Mouse (Mus musculus) gastrocnemius, adult 18-20 months (tissue): ENCODE data around the gene Glis3. TPM values are rescaled to one million over a fixed set of nuclear protein-coding genes. Genes with fewer than 3 reads are reported as not detected.

Experiments
- DNase-seq: peaks from one replicate; pipeline ENCODE4 v3.0.0; 2021; ENCODE audit warnings: low spot score
- long read RNA-seq, 2 experiments: library from polyadenylated mRNA; stranded (forward); transcript quantifications; one replicate each; pipeline ENCODE4 v2.0.0; 2021
- total RNA-seq, 2 experiments: library from RNA; stranded (reverse); gene quantifications; 2 replicates each; pipeline ENCODE4 v1.2.3; 2021

Glis3 gene
- under 1 TPM; 0.48 to 0.55 TPM for total RNA-seq
- long read RNA-seq, experiment 1, result 0 reads
- long read RNA-seq, experiment 2, result 0 reads

DNA sequence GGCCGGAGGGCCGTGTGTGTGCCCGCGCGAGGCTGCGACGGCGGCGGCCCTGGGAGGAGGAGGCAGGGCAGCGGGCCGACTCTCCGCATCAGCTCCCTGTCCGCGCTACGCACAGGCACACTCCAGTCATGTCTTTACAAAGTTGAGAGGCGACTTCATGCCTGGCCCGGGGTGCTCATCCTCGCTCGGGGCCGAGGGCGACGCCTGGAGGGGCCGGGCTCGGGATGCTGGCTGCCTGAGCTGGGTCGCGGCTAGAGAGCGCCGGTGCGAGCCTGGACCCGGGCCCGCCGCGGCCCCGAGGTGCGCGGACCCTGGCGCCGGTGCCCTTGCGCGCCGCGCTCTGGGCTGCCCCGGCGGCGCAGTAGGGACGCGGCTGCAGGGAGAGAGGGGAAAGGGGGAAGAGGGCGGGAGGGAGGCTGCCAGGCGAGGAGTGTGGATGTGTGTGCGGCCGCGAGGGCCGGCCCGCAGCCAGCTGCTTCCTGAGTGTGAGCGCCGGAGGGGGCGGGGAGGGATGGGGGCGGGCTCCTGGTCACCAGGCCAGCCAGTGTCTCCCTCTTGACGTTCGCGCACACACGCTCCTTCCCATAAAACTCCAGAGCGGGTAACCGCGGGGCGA, at the start of gene Glis3:
Glis3 (minus strand) TSS at position 302 of the 616 bp plus-strand sequence.
- DNase-seq, result peak; percentile 23

DNA sequence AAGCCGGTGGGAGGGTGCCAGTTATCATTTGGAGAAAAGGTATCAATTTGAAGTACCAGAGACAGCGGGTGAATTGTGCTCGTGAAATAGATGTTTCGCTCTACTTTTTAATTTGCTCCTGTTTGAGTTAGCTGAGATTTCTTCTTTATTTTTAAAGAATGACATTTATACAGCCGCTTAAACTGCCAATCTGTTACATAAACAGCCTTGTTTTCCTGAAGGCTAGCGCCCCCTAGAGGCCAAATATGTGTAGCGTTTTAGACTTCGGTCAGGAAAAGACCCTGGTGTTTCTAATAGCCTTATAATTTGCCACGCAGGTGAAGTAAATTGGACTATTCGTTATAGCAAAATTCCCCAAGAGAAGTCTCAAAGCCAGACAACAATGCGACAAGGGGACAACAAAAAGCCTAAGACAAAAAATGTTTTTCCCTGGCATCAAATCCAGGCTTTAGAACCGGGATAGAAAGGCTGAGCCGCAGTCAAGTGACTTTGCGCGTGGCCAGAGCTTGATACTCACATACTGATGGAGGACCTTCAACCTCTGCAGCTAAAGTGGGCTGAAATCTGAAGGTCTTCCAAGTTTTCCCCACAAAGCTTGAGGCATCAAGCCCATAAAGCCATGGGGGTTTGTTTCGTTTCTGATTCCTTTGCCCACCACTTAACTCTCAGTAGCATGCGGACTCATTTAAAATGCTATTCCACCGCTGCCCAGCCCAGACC, 46.4 kb upstream of the Glis3 start:
- peak; percentile 59 for DNase-seq

DNA sequence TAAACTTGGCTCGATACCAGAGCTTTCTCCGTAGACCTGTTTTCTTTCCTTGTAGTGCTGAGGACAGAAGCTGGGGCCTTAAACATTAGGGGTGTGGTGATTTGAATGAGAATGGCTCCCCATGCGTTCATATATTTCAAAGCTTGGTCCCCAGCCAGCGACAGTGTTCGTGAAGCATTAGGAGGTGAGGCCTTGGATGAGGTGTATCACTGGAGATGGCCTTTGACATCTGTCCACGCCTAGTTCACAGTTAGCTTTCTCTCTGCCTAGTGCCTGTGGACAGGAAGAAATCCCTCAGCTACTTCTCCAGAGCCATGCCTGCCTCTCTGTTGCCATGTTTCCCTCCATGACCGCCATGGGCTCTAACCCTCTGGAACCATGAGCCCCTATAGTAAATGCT, 44.8 kb upstream of the Glis3 start:
- DNase-seq, result no peak

DNA sequence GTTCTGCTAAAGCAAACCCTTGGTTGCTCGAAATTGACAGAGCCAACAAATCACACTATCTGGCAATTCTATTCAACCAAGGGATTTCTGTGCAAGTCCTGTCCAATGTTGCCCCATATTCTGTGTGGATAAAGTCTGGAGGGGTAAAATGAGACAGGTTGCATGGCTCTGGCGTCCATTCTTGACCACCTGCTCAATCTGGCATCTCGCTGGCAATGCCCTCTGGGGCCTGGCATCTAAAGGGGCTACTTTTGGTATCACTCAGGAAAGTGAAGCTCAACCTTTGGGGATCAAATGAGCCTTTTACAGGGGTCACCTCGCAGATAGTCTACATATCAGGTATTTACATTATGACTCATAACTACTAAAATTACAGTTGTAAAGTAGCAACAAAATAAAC, 42.7 kb upstream of the Glis3 start:
- no peak for DNase-seq

DNA sequence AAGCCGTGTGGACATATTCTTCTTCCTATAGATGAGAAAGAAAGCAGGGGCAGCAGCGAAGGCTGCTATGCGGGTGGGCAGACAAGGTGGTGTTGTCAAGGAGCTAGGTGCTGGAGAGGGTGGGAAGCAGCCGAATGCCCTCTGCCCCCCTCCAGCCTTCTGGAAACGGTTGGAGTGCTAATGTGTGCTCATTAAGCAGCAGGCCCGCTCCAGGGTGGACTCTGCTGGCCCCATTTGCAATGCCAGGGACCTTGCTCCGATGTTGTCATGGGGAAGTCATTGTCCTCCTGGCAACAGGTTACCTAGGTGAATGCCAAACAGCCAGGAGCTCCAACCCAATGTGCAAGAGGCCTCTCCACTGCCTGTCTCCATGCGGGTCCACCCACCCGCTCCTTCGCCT, 42.0 kb upstream of the Glis3 start:
- no peak for DNase-seq

DNA sequence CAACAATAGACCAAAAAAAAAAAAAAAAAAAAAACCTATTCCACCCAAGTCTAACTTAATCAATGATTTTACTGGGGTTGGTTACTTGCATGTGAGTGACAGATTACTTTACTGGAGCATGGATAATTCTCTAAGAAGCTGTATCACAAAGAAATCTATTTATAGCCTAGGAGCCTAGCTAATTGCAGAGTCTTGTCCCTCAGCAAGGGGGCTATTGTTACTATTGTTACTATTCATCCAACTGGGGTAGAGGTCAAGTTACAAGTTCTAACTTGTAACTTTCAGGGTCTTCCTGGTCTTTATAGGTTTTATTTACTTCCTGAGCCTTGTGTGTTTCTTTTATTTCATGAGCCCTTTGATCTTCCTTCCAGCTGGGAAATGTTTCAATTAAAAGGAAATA, 40.1 kb upstream of the Glis3 start:
- no peak for DNase-seq

DNA sequence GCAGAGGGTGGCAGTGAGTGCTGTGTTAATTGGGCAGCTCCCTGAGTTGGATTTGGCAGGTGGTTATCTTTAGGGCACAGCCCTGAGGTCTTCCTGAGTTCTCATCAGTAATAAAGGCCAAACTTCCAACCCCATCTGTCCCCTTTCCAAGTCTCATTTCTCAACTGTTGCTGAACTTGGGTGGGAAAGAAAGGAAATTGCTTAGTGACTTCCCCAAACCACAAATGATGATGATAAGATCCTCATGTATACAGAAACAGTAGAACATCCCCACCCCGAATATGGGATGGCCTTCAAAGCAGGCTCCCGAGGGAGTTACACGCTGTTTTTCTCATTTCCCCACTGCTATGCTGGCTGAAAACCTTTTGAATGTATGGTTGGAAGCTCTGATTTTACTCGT, 34.8 kb upstream of the Glis3 start:
- DNase-seq, result no peak

DNA sequence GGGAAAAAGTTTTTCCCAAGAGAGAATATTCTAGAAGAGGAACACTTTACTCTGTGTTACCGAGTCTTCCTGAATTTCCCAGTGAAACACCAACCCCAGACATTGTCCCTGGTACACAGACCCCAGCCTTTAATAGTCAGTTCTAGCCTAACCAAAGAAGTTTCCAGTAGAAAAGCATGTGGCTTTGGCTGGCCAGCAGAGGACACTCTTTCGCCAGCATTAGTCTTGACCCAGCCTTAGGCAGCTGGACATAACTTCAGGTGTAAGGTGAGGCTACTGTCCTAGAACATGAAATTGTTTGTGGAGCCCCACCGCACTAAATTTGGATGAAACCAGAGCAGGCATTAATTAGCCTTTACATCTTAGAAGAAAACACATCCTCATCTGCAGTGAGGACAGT, 17.8 kb upstream of the Glis3 start:
- DNase-seq, result no peak

DNA sequence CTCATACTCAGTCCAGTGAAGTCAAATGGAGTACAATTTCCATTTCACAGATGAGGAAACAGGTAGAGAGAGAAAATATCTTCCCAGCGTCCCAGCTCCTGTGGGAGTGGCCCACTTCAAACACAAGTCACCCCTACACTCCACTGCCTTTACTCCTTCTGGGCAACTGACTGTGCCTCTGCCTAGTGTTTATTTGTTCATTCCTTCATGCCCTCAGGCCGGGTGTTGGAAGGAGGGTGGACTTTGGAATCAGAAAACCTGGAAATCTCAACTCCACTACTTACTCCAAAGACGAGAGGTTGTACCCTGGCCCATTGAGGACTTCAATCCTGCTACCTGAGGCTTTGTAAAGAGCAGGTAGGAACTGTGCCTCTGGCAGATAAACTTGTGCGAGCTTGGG, 6.5 kb upstream of the Glis3 start:
- DNase-seq, result no peak

DNA sequence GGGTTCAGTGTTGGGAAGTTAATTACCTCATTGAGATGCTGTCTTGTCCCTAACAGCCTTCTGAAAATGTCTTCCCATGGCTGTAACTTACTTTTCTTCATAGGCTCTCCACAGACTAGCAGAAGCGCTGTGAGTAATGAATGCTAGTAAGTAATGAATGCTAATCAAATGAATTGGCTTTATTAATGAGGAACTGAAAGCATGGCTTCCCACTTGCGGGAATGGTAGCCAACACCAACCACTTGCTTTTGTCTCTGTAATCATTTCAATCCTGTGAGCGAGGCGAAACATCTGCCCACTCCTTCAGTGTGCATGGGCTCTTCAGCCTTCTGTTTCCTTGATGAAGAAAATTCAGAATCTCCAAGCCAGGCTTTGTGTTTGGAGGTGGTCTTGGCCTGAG, 5.6 kb upstream of the Glis3 start:
- no peak for DNase-seq

DNA sequence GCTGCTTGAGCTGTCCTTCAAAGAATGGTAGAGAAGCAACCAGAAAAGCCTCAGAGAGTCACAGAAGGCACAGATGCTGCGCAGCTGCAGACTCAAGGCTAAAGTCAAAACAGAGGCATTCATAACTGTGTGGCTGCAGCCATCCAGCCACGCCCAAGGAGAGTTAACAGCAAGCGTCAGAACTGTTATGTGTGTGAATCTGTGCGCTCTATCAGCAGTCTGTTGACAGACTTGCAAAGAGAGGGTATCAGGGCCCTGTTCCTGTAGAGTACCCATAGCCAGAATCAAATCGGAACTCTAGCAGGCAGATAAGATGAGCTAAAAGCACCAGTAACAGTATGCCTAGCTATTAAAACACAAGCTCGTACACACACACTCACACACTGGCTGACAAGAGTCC, 4.5 kb upstream of the Glis3 start:
- no peak for DNase-seq

DNA sequence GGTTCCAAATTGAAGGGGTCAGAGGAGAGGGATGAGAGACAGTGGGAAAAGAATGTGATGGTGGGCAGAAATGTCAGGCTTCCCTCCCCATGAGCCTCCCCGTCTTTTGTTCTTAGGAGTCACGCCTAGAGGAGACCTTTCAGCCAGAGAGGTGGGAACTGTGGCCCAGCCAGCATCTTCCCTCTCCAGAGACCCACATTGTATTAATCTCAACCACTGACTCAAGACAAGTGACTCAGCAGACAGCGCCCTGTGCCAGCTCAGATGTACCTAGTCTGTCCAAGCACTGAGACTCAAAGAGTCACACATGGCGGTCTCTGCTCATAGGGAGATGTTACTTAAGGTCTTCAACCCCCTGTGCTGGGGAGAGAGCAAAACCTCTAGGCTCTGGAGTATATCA, 3.5 kb upstream of the Glis3 start:
- no peak for DNase-seq

DNA sequence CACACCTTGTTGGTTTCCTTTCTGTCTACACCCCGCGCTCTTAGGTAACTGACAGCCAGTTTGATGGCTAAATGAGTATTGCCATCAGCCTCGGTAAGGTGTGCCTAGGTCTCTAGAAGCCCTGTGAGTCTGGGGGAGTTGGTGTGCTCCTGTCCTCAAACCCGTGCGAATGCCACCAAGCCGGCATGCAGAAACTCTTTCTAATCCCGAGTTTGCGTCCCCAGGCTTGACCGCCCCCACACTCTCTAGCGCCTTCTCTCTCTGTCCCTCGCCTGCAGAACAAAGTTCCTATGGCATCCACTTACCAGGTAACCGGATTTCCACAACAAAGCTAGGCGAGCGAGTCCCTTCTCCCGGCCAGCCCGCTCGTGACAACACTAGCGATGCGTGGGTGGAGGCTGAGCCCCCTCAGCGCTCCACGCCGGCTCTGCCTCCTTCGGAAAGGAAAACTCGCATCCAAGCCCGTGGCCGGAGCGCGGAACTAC, 544 bp downstream of the Glis3 start:
- peak; percentile 2 for DNase-seq

DNA sequence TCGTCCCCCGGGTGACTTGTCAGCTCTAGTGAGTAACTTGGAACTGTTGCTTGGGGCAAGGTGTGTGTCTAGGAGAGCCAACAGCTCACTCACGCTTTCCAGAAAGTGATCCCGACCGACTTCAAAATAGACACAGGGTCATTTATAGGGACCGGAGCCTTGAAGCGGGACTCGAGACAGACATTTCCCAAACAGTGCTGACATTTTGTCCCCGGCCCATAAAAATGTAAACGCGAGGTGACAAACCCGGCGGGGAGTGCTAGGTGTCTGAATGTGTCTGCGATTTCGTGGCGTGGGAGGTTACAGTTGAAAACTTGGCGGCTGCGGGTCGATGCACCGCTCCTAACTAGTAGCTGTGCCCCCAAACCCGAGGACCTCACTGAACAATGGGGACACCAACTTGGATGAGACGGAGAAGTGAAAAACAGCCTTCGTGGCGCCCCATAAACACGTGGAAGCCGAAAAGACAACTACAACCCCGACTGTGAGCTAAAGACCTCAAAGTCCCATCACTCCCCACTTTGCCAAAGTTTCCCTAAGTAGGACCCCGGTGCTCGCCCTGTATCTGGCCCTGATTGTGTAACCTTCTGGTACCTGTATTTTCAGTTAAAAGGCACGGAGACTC, 1.1 kb downstream of the Glis3 start:
- no peak for DNase-seq

DNA sequence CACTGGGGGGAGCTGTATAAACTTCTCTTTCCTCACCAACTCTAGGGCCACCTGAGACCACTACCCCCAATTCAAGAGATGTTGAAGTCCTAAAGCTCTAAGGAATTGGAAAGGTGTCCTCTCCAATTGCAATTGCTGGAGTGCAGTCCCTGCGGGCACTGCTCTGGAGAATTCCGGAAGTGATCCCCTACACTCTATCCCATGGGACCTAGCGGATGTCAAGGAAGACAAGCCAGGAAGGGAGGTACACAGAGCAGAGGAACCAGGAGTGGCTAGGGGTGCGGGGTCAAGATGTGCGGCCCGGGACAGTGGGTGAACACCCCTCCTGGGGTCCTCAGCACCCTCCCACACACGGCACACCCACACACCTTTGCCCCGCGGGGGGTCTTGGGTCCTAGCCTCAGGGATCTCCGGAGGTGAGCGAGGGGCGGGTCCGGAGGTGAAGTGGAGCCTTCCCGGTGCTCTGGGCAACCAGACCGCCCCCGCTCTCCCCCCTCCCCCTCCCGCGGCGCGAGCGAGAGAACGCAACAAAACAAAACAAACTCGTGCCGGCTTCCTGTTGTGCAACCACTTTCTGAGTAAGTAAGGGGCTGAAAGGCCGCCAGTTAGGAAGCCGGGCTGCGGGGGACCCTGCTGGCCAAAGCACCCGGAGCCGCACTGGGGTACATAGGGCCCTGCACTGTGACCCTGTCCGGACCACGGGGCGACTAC, 2.0 kb downstream of the Glis3 start:
- DNase-seq, result peak; percentile 34

DNA sequence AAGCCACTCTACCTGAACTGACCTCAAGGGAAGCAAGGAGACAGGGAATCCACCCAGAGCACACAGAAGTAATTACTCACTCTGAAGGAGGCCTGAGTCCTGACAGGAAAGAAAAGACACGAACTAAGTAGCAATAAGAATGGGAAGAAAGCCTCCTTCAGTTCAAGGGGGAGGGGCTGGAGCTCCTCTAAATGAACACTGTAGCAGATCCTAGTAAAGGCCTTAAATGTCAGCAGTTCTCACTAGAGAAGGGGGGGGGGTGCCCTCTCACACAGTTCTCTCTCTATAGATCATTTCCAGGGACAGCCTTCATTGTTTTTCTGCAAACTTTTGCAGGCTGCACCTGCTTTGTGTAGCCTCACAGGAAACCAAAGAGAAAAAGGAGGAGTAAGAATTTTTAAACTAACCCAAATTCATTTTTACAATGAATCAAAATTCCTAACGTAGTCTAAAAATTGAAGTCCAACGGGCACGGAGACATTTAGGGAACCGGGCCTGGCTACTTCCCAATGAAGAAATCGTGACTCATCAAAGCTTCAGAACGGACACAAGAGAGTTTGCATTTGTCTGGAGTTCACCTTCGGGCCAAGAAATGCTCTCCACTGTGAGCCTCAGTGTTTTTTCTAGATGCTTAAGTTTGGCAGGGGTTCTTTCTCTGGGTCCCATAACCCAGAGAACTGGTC, 2.7 kb downstream of the Glis3 start:
- peak; percentile 41 for DNase-seq

DNA sequence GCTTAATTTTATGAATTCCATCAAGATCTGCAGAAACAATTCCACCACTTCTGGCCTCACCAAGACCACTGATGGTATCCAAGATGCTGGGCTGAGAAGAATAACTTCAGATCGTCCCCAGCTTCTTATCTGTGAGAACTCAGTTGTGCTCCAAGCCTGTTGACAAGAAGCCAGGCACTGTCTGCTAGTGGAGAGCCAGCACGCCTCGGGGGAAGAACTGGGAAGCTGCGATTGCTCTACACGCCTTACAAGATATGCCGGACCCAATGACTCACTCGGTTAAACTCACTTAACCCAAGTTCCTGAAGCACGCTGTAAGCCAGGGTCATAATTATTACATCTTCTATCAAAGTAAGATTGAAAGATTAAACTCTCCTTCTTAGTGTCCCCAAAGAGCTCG, 16.1 kb downstream of the Glis3 start:
- DNase-seq, result peak; percentile 43

DNA sequence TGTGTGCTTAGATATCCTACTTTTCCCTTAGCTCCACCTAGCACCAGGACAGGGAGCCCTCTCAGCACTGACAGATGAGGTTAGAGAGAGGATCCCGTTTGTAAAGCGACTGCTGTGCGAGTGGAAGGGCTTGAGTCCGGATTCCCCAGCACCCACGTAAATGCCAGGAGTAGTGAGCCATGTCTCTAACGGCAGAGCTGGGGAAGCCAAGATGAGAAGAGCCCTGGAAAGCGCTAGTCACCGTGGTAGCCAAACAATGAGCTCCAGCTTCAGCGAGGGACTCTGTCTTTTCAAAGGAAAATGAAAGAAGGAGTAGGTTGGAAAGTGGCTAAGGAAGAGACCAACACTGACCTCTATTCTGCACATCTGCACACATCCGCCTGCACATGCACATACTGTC, 16.7 kb downstream of the Glis3 start:
- DNase-seq, result no peak

DNA sequence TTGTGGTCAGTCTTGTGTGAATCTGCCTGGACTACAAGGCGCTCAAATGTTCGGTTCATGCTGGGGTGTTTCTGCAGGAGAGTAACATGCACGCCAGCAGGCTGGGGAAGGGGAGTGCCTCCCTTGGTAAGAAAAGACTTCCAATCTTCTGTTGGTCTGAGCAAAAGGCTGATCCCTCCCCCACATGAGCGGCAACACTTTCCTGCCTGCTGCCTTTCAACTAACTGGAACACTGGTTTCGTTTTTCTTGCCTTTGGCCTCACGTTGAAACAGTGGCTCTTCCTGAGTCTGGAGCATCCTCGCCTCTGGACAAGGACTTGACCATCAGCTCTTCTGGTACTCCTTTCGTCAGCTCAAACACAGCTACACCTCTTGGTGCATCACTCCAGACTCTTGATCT, 17.4 kb downstream of the Glis3 start:
- DNase-seq, result no peak

DNA sequence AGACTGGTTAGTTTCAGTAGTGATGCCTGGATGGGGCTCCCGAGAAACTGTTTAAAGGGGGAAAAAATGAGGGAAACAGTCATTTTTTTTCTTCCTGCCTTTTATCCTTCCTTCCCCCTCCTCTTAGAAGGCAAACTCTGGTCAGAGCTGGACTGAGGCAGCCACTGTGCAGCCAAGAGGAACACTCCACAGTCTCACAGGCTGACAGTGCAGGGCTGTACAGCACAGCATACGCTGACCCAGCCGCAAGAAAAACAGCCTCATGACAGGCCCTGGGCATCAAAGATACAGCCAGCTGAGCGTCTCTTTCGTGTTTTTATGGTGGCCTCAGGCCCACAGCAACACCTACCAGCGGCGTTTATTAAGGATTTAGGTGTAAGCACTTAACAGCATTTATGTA, 19.0 kb downstream of the Glis3 start:
- no peak for DNase-seq

DNA sequence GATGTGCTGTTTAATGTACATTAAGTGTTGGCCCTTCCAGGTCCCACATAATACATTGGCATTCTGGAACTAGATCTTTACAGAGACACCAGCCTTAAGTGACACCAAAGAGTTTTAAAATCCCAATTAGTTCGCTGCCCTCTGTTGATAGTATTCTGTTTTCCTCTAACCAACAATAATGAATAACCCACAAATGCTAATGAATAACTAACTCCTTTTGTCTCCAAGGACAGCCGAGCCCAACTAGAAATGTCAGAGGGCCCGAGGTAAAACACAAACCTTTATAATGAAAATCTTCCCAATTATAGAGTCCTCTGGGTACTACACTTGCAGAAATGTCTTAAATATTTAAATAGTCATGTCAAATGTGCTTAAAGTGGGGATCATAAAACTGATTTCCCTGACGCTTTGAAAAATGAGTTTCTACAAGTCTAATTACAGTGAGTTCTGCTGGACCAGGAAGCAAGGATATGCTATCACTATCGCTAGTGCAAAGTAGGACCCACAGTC, 22.1 kb downstream of the Glis3 start:
- no peak for DNase-seq
